12 mouse cellular contexts compared by ENCODE assay signal in the genomic region with DNA sequence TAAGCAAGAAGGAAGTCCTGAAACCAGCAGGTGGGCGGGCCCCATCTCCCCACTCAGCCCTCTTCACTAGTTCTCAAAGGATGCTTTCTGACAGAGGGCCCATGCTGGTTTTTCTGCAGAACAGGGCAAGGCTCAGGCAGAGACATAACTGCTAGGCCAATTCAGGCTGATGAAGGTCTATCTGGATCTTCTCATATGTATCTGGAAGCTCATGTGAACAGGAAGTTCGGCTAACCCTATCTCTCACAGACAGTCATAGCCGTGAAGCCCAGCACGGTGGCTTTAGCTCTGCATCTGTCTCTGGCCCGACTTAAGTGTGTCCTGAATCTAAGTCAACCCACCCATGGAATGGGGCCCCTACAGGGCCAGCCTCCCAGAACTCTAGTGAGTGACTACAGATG.
DNase-seq lines count a peak whose midpoint lies in the region; ATAC-seq lines count a peak whose summit lies in the region.
"Had no signal": no experiment of that assay in that cellular context is flagged by ENCODE, and none has a peak within 500 bp of the region (broad histone marks: within the 10 kb centered on the region; RNA-seq: fewer than 3 reads in every experiment).

No protein-coding gene starts in this region.

- DNase-seq in retina, embryonic 14.5 days (ENCODE audit: low spot score) = peak; percentile 52
- no peak for DNase-seq in retina, postnatal 1 day
- peak; percentile 71 for DNase-seq in thymus, postnatal 25 days
- no peak for DNase-seq in left cerebral cortex, adult 11 months (ENCODE audit: low spot score)
- DNase-seq in right cerebral cortex, adult 18-20 months = no peak
- no peak for DNase-seq in testis, postnatal 14 days (ENCODE audit: low spot score)
- DNase-seq: cerebellum, adult 9-10 months; kidney, adult 11 months; lung, postnatal 36 days had no signal

- peak; percentile 81 for ATAC-seq in common myeloid progenitor, adult 5-6 weeks (replicated peaks; ENCODE audit: low read depth, poor library complexity, severe bottlenecking)
- peak; percentile 40 for ATAC-seq in megakaryocyte, adult 5-6 weeks (ENCODE audit: poor library complexity, severe bottlenecking)
- ATAC-seq: forebrain, embryonic 14.5 days had no signal

Comparison
In these comparisons a context has a peak if more than half of its experiments do, and no peak if none do; other contexts are left out.
1. DNase-seq: peak in retina, embryonic 14.5 days (single experiment) and thymus, postnatal 25 days (single experiment); none in retina, postnatal 1 day (single experiment), left cerebral cortex, adult 11 months (single experiment), right cerebral cortex, adult 18-20 months (single experiment) and testis, postnatal 14 days (single experiment).